Mouse (Mus musculus) layer of hippocampus, postnatal 10 days (tissue): ENCODE data around the gene Dlx2. TPM values are rescaled to one million over a fixed set of nuclear protein-coding genes. Genes with fewer than 3 reads are reported as not detected.

Experiments used
- DNase-seq, 2 experiments: peaks; one replicate each; pipeline ENCODE4 v3.0.0; 2021; ENCODE audit warnings: low spot score in 2 of 2
- total RNA-seq, 2 experiments: library from RNA; stranded (reverse); gene quantifications; 2 replicates each; pipeline ENCODE4 v1.2.3; 2021

Dlx2 gene
- total RNA-seq, 2 experiments from 2014 or later, result 7.7 to 8.6 TPM

DNA sequence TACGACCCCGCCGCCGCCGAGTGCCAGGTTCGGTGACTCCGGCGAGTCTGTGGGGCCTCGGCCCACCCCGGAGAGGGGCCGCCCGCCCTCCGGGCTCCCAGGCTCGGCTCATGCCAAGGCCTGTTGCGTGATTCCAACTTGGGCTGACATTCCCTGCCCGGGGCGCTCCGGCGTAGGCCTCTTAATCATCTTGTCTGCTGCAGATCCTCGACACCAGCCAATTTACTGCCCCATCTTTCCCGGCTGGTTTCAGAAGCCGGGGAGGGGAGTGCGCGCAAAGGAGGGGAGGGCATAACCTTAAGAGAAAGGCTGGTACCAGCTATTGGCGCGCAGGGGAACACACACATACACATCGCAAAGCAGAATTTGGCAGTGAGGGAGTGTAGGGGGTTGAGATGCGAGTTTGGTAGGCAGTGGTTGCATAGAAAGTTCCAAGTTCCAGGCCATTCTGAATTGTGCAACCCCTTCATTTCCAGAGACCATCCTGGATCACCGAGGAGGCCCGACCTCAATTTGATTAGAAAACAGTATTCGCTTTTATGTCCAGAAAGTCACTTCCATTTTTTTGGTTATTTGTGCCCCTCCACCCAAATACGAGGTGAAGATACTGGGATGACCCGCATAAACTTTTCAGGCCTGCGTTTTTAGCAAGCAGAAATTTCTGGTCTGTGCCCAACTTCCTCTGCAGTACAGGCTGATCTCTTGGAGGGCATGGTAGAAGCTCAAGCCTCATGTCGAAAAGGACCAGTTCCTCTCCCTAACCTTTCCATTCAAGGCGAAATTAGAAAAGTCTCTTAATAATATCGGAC lies 4.9 kb downstream of the Dlx2 start:
- DNase-seq, result no peak

DNA sequence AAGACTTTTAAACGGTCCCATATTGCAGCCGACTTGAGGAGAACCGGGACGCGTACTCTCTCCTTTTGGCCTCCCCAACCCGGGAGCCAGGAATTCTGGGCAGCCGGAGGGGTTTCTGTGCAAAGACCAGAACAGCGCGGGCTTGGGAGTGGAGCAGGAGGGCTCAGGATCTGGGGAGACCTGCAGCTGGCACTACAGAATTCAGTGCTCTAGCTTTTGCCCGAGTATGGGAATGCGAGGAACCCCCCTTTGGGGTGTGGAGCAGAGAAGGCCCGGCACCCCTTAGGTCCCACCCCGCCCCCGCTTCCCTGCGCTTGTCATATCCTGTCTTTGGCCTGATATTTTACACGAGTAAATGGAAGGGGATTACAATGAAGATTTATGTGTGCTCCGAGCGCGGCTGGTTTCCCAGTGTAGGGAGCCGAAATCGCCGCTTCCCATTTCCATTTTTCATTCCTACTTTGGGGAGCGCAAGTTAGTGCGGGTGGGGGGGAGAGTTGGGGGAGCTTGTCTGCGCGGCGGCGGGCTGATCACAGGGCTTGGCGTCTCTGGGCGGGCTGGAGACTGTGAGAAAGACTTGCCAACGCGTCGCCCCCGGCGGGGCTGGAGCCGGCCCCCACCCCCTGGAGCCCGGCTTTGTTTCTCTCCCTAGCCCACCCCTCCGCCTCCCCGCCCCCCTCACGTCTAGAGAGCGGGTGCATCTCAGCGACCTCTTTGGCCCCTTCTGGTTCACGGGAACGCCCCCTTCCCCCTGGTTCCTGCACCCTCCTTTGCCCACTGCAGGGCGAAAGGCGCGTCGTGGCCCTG lies 5.7 kb downstream of the Dlx2 start:
- no peak for DNase-seq

GRCm38 (mm10) chr2:71534242-71535052 lies 12.1 kb downstream of the Dlx2 start:
- DNase-seq, result no peak

DNA sequence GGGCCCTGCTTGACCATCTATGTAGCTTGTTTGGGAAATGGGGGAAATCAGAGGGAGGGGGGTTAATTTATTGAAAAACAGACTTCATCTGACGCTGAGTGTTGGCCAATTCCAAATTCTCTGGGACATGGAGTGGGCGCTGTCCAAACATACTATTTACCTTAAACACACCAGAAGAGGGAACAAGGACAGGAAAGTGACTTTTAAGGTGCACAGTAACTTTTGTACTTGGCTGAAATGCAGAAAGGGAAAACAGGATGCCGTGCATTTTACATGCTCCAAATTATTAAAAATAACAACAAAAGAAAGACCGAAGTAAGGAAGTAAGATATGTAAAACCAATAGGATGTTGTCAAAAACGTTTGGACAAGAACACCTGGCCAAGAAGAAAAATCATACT lies 13.5 kb downstream of the Dlx2 start:
- DNase-seq, result no peak

DNA sequence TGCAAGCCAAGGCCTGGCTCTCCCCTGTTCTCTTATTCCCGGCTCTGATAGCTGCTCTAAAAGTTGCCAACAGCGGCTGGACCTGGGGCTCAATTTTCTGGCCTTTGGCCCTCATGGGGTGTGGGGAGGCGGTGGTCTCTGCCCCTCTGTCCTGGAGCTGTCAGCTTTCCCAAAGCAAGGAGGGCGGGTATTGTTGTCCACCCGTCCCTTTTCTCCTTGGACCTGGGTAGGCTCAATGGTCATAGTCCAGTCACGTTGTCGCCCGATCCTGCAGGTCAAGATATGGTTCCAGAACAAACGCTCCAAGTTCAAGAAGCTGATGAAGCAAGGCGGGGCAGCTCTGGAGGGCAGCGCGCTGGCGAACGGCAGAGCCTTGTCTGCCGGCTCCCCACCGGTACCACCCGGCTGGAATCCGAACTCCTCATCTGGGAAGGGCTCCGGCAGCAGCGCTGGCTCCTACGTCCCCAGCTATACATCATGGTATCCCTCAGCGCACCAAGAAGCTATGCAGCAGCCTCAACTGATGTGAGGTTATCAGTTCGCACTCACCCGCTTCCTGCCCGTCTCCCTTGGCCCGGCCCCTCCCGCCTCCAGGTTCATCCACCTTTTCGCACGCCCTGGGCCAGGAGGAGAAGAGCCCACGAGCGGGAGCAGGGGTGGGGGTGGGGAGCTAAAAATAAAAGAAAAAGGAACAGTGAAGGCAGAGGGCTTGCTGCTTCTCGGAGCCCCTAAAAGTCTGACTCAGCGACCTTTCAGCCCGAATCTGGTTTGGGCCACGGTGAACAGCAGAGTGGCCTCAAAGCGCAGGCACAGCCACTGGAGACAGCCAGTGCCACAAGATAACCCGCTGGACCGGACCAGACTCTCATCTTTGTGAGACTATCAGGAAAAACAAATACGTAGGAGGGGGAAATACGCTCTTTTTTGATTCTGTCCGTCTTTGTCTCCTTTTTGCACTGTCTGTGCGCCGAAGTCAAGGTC lies 14.3 kb downstream of the Dlx2 start:
- no peak for DNase-seq

- no peak for DNase-seq
These were observed 15.4 kb downstream of the Dlx2 start for GRCm38 (mm10) chr2:71531124-71531590.

GRCm38 (mm10) chr2:71530391-71531123 lies 16.0 kb downstream of the Dlx2 start:
- DNase-seq, result no peak

GRCm38 (mm10) chr2:71529511-71530351 lies 16.8 kb downstream of the Dlx2 start:
- DNase-seq, result peak in 1 of 2 experiments; percentile 60

DNA sequence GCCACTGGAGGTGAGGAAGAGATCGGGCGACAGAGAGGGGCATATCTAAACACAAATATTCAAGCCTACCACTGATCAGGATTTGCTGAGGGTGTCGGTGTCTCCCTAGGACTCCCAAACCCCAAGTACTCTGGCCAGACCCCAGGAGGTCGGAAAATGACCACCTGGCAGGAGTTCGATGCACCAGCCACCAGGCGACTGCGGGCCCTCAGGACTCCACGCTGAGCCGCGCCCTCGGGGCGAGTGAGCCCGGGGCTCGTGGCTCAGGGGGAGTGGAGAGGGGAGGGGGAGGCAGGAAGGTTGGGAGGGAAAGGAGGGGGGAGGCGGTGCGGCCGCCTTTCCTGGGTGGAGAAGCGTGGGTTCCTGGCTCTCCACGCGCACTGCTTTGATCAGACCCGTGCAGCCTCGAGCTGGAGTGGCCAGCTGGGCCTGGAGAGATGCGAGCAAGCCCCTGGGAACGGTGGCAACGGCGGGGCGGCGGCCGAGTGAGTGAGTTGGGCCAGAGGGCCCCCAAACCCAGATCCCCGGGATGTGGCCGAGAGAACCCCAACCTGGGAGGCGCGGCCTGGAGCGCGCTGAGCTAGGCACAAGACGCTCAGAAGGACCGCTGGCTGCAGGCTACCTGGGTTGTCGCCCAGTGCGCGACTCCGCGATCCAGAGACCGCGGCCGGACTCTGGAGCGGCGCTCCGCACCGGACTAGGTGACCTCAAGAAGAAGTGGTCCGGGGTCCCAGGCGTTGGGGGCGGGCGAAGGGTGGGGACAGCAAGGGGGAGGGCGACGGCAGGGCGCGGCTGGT lies 17.6 kb downstream of the Dlx2 start:
- DNase-seq, result peak in 1 of 2 experiments; percentile 25

- peak in 1 of 2 experiments; percentile 33 for DNase-seq
These were observed 18.4 kb downstream of the Dlx2 start, which contains the start of gene Dlx1 for GRCm38 (mm10) chr2:71528014-71528713. Gene Dlx1 (plus strand): TSS chr2:71528113.

GRCm38 (mm10) chr2:71527323-71528013 lies 19.1 kb downstream of the Dlx2 start:
- DNase-seq, result peak in 1 of 2 experiments; percentile 21

DNA sequence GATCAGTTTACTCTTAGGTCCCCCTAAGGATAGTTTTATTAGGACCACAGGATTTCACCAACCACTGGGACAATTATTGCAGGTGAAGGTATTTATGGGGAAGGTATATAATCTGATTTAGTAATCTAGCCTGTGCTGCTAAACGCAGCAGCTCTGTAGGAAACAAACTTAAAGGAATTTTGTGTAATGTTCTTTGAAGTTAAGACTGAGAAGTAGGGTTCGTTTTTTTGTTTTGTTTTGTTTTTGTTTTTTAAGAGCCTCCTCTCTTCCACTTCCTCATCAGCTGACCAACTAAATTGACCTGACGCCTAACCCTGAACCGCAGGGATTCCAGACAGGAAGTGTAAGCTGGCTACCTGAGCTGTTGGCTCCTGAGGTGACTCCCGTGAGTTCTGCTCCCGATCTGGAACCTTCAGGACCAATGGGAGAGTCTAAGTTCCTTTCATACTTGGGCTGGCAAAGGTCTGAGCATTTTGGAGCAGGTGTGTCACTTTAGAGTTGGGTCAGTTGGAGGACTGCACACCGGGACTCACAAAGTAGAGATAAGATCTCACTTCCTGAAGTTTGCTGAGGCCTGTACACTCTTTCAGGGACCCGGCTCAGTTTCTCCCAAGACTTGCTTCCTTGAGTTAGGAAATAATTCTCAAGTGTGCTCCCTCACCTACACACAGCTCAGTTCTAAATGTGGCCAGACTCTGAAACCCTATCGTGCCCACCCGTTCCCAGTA lies 19.8 kb downstream of the Dlx2 start:
- no peak for DNase-seq

- DNase-seq, result no peak
These were observed 21.8 kb downstream of the Dlx2 start for GRCm38 (mm10) chr2:71524763-71525162.

GRCm38 (mm10) chr2:71523431-71523830 lies 23.1 kb downstream of the Dlx2 start:
- no peak for DNase-seq

GRCm38 (mm10) chr2:71522871-71523270 lies 23.7 kb downstream of the Dlx2 start:
- no peak for DNase-seq
